Mouse (Mus musculus): ENCODE data around the gene Ctdspl.

The Ctdspl gene

DNA sequence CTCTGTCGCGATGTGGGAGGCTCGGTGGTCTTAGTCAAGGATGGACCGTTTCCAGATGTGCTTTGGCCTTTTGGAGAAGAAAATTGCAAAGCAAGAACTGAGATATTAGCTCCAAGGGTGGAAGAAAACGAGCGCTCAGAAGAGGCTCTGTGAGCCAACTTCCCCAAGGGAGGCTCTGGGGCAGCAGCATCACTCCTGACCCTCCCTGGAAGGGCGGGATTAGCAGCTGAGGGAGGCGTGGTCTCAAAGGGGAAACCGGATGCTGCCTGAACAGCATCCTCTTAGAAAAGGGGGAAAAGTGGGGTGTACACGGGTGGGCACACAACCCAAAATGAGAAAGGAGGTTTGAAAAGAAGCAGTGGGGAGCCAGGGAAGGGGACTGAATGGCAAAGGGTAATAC, 23.8 kb downstream of the Ctdspl start:
- DNase-seq (ENCODE audit: low spot score): no peak

DNA sequence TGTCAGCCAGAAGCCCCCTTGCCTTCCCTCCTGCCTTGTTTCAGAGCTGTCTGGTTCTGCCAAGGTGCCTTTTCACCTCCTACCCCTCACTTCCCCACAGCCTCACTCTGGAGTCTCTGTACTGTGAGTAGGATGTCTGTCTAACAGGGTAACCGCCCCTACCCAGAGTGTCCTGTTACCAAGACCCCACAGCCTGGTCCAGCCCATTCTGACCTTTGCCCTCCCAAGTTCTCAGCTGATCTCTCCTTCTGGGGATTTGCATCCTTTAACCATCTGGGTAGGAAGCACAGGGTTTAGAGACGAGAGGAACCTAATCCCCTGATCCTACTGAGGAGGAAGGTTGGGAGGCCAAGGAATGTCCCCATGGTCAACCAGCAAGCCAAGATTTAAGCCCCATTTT, 24.5 kb downstream of the Ctdspl start:
- no peak for DNase-seq (ENCODE audit: low spot score)

- no peak for DNase-seq (ENCODE audit: low spot score)
These were observed 25.1 kb downstream of the Ctdspl start for GRCm38 (mm10) chr9:118951381-118951780.

DNA sequence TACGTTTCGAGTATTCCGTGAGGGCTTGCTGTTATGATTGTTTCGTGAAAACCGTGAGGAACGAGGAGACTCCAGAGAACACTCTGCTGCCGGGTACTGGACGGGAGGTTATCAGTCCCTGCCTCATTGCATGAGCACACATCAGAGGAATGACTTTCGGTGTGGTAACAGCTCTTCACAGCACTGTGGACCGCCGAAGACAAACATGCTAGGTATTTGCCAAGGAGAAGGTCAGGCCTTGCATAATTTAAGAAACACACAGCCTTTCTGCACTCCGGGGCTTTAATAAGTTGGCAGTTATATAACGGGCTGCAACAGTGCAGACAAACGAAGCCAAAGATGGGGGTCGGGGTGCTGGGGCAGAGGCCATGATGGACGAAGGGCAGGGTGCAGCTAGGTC, 25.9 kb downstream of the Ctdspl start:
- no peak for DNase-seq (ENCODE audit: low spot score)

DNA sequence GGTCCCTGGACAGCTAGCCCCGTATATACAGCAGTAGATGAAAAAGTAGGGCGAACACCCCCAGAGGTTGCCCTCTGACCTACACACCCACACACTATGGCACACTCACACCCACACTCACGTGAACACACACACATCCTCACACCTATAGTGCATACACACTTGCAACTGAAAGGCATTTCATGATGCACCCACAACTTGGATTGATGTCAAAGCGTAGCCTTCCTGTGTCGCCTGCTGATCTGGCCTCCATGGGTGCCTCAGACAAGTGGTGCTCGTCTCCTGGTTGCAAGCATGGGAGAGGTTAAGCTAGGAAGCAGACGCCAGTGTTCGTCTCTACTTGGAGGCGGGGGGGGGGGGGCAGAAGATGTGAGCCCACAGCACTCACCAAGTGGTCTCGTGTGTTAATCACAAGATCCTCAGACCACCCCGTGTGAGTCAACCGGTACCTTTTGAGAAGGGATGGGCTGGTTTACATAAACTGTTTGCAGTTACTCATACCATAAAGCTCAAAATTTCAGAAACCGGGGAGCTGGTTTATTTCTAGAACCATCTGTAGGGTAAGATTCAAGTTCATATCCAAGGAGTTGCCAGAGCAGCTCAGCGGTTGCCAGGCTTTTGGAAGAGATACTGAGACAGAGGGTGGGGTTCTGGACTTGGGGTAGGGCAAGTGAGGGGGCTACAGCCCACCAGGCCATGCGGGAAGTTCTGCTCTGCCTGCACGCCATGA, 27.4 kb downstream of the Ctdspl start:
- DNase-seq (ENCODE audit: low spot score): no peak

GRCm38 (mm10) chr9:118958802-118959201, 32.5 kb downstream of the Ctdspl start:
- DNase-seq (ENCODE audit: low spot score): no peak

GRCm38 (mm10) chr9:118960415-118961091, 34.3 kb downstream of the Ctdspl start:
- no peak for DNase-seq (ENCODE audit: low spot score)

GRCm38 (mm10) chr9:118963149-118963548, 36.9 kb downstream of the Ctdspl start:
- no peak for DNase-seq (ENCODE audit: low spot score)

DNA sequence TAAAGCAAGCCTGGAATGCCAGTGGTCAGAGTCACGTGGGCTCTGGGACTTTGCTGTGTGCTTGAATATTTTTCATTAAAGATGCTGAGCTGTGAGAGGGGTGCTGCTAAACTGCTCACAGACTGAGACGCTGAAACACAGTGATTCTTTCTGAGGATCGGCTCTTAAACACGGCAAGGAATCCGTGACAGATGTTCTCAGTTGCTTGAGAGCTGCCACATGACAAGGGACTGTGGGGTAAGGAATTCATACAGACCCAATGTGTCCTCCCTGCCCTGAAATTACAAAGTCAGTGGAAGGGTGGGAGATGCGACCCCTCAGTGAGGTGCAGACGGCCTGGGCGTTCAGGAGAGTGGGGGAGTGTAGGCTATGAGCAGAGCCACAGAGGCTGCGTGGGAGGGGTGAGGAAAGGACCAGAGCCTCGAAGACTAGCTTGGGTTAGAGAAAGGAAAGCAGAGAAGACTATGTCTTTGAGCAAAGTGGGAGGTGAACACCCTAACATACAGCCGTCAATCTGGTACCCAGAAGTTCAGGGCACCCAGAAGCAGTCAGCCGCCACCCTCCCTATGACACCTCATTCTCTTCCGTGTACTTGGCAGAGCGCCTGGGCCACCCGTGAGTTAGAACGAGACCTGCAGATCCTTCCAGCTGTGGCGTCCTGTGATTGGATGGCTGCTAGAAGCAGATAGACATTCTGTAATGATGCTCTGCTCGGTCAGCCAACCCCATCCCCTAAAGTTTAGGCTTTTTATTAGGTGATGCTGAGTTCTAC, 38.2 kb downstream of the Ctdspl start:
- DNase-seq (ENCODE audit: low spot score): no peak

- DNase-seq (ENCODE audit: low spot score): no peak
These were observed 43.6 kb downstream of the Ctdspl start for GRCm38 (mm10) chr9:118969810-118970209.

DNA sequence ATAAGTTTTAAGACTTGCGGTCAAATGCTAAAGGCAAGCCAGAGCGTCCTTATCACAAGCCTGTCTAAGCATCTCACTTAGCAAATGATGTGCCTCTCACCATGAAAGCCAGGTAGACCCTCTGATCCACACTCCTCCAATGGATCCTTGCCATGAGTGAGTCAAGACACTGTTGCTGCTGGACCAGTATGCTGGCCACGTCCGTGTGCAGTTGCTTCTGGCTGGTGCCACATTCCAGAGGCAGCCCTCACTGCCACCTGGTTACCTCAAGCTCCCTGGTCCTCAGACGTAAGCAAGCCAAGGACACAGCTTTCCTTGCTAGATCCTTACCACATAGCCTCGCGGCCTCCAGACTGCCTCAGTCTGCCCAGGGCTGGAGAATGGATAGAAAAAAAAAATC, 46.8 kb downstream of the Ctdspl start:
- no peak for DNase-seq (ENCODE audit: low spot score)

GRCm38 (mm10) chr9:118973566-118973965, 47.3 kb downstream of the Ctdspl start:
- DNase-seq (ENCODE audit: low spot score): no peak

- DNase-seq (ENCODE audit: low spot score): no peak
These were observed 47.9 kb downstream of the Ctdspl start for GRCm38 (mm10) chr9:118974148-118974547.

- no peak for DNase-seq (ENCODE audit: low spot score)
These were observed 49.0 kb downstream of the Ctdspl start for GRCm38 (mm10) chr9:118975211-118975671.

GRCm38 (mm10) chr9:118975758-118976157, 49.5 kb downstream of the Ctdspl start:
- DNase-seq (ENCODE audit: low spot score): no peak

- DNase-seq (ENCODE audit: low spot score): no peak
These were observed 50.3 kb downstream of the Ctdspl start for GRCm38 (mm10) chr9:118976561-118976960.

- no peak for DNase-seq (ENCODE audit: low spot score)
These were observed 51.2 kb downstream of the Ctdspl start for GRCm38 (mm10) chr9:118977425-118977824.

- DNase-seq (ENCODE audit: low spot score): peak; percentile 16
These were observed 54.2 kb downstream of the Ctdspl start for GRCm38 (mm10) chr9:118980411-118980823.

- DNase-seq (ENCODE audit: low spot score): no peak
These were observed 58.6 kb downstream of the Ctdspl start for GRCm38 (mm10) chr9:118984650-118985432.

GRCm38 (mm10) chr9:118986286-118986685, 60.0 kb downstream of the Ctdspl start:
- DNase-seq (ENCODE audit: low spot score): no peak

GRCm38 (mm10) chr9:118988787-118989580, 62.7 kb downstream of the Ctdspl start:
- DNase-seq (ENCODE audit: low spot score): no peak
